Mouse (Mus musculus) heart, embryonic 11.5 days (tissue): ENCODE results near the gene Usp48. TPM values are rescaled to one million over a fixed set of nuclear protein-coding genes. Genes with fewer than 3 reads are reported as not detected.

Experiments used
- ATAC-seq: fragments of 200-750 bp; cut with Nextera tagmentation; replicated peaks from 2 replicates; pipeline ENCODE4 v1.8.0; 2017; ENCODE audit warnings: moderate library complexity; ENCODE audit not compliant: insufficient number of reproducible peaks, low FRiP score, low TSS enrichment
- H3K27ac ChIP-seq: fragments of 300-500 bp; sonication (generic); 2 replicates; pipeline ENCODE4 v1.5.1; 2014; ENCODE audit warnings: mild to moderate bottlenecking, low read depth, low read length
- H3K27me3 ChIP-seq: fragments of 300-500 bp; sonication (generic); 2 replicates; pipeline ENCODE4 v1.6.1; 2014; ENCODE audit warnings: mild to moderate bottlenecking, low read length, mixed read lengths; ENCODE audit not compliant: control insufficient read depth, insufficient read depth
- H3K36me3 ChIP-seq: fragments of 300-500 bp; sonication (generic); 2 replicates; pipeline ENCODE4 v1.6.1; 2014; ENCODE audit warnings: mild to moderate bottlenecking, low read length, moderate library complexity, mixed read lengths; ENCODE audit not compliant: control insufficient read depth, insufficient read depth
- H3K4me1 ChIP-seq: fragments of 300-500 bp; sonication (generic); 2 replicates; pipeline ENCODE4 v1.6.1; 2014; ENCODE audit warnings: low read length; ENCODE audit not compliant: control insufficient read depth, insufficient read depth
- H3K4me2 ChIP-seq: fragments of 300-500 bp; sonication (generic); 2 replicates; pipeline ENCODE4 v1.6.1; 2014; ENCODE audit warnings: mild to moderate bottlenecking, moderate library complexity
- H3K4me3 ChIP-seq: fragments of 300-500 bp; sonication (generic); 2 replicates; pipeline ENCODE4 v1.5.1; 2014; ENCODE audit warnings: low read depth, low read length
- H3K9ac ChIP-seq: fragments of 300-500 bp; sonication (generic); 2 replicates; pipeline ENCODE4 v1.6.1; 2014; ENCODE audit warnings: mild to moderate bottlenecking, low read depth, low read length, moderate library complexity
- H3K9me3 ChIP-seq: fragments of 300-500 bp; sonication (generic); replicated peaks from 2 replicates; pipeline ENCODE4 v1.6.1; 2016; ENCODE audit warnings: low read length; ENCODE audit not compliant: control insufficient read depth
- WGBS: fragments of 180-500 bp; shearing (Covaris S2); extraction: QIAGEN DNeasy Blood & Tissue Kit; methylation state at CpG from one replicate; pipeline ENCODE4 v1.1.7; 2014; ENCODE audit not compliant: insufficient replicate concordance; 5-methylcytosine and 5-hydroxymethylcytosine counted together
- polyA plus RNA-seq: library from polyadenylated mRNA; unstranded; fragments of >200 nt; fragmentation: Nextera tagmentation; extraction: Ambion mirVana; gene quantifications from 2 replicates; pipeline ENCODE4 v1.2.1, GENCODE M21; 2014

The Usp48 gene
- polyA plus RNA-seq, 1 experiment from 2014 or later: 50.1 TPM

DNA sequence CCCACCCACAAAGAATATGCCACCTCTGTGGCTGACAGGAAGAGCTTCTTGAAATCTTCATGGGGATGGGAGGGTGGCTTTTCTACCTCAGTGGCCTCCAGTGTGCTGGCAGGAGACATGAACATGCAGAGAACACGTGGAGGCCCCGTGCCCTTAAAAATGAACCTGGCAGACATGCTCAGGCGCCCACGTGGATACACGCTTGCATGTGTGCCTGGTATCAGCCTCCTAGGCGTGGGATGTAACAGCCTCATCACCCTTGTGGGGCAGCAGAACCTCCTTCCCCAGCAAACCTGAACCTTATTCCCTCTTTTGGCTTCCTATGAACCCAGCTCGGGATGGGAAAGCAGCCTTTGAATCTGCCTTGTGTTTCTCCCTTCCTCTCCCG is 73.4 kb downstream of the Usp48 start:
- no peak overlapping the region for H3K9ac ChIP-seq
- no peak overlapping the region for H3K4me3 ChIP-seq
- no peaks in the 10 kb centered on the region for H3K36me3 ChIP-seq
- peaks cover 6% of the 10 kb centered on the region; the same call in 1 of the 2 replicates for H3K4me1 ChIP-seq
- no peak for ATAC-seq
- WGBS: 70% methylated on average over 8 of the region's 8 CpGs
- no peaks in the 10 kb centered on the region for H3K9me3 ChIP-seq
- no peak overlapping the region for H3K4me2 ChIP-seq
- peaks cover 45% of the 10 kb centered on the region for H3K27me3 ChIP-seq
- no peak overlapping the region for H3K27ac ChIP-seq

DNA sequence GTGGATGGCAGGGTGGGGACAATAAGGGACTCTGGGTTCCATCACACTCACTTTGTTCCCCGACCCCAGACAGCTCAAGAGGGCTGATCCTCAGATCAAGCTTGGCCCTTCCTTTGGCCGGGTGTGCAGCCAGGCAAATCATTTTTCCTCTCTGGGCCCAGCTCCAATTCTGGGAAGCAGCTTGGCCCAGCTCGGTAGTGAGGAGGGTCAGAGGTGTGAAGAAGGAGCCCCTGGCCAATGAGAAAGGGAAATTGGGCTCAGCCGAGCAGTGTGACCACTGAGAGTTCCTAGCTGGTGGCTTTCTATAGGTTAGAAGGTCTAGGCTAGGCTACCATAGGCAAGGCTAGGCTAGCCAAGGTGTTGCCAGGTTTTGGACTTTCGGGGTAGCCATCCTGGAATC is 74.2 kb downstream of the Usp48 start:
- no peak overlapping the region for H3K4me3 ChIP-seq
- no peak overlapping the region for H3K9ac ChIP-seq
- peaks cover 52% of the 10 kb centered on the region for H3K27me3 ChIP-seq
- 53% methylated on average over 5 of the region's 5 CpGs for WGBS
- H3K36me3 ChIP-seq: no peaks in the 10 kb centered on the region
- H3K4me1 ChIP-seq: peaks cover 6% of the 10 kb centered on the region; the same call in 1 of the 2 replicates
- H3K9me3 ChIP-seq: no peaks in the 10 kb centered on the region
- no peak overlapping the region for H3K4me2 ChIP-seq
- no peak overlapping the region for H3K27ac ChIP-seq
- ATAC-seq: no peak

DNA sequence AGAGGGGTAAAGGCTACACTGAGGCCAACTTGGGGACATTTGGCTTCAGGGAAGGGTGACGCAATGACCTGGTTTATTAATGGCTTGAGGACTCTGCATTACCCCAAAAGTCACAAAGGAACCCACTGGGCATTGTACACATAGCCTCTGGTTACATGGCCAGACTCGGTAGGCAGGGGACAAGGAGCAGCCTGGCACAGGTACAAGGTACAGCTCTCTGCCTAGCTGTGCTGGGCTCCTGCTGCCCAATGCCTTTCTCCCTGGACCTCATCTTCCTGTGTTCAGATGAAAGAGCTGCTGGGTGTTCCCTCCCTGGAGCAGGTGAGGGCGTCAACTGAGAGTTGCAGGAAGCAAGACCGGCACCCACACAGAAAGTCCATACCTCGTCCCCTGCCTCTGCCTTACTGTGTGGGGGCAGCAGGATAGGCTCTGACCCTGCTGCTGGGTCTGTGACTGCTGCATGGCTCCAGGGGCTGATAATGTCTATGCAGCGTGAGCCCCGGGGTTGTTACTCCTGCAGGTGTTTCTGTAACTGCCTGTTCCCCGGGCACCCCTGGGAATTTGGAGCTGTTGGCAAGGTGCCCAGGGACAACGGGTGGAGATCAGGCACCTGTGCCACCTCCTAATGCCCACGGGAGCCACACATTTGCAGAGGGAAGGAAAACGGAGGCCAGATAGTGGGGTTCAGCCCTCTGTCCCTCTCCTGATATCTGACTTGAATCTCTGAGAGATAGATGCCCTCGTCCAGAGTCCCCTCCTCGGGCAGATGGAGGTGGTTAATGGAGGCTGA is 78.4 kb downstream of the Usp48 start:
- Histone ChIP-seq H3K4me1 (no peaks in the 10 kb centered on the region), H3K9me3 (no peaks in the 10 kb centered on the region), H3K4me2 (no peak overlapping the region), H3K27me3 (peaks cover 30% of the 10 kb centered on the region), H3K27ac (no peak overlapping the region), H3K9ac (no peak overlapping the region), H3K4me3 (no peak overlapping the region), H3K36me3 (no peaks in the 10 kb centered on the region)
- ATAC-seq: no peak
- 68% methylated on average over 13 of the region's 13 CpGs for WGBS

DNA sequence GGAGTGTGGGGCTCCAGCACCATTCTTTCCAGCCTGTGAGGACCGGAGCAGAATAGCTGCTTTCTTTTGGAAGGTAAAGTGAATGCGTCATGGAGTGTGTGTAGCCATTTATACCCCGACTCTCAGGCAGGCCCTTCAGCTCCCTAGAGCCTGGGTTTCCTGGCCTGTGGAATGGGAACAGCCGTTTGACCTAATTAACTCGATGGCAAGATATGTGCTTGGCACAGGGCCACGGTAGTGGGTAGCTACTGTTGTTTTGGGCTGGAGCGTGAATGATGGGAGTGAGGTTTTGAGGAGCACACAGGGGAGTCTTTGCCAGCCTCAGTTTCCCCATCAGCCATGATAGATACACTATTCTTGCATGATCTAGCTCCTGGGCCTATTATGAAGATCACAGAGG is 82.0 kb downstream of the Usp48 start:
- Histone ChIP-seq H3K36me3 (no peaks in the 10 kb centered on the region), H3K4me1 (no peaks in the 10 kb centered on the region), H3K9me3 (no peaks in the 10 kb centered on the region), H3K27ac (no peak overlapping the region), H3K9ac (no peak overlapping the region), H3K4me3 (no peak overlapping the region), H3K27me3 (peaks cover 57% of the 10 kb centered on the region), H3K4me2 (no peak overlapping the region)
- no peak for ATAC-seq
- WGBS: 51% methylated on average over 7 of the region's 7 CpGs

DNA sequence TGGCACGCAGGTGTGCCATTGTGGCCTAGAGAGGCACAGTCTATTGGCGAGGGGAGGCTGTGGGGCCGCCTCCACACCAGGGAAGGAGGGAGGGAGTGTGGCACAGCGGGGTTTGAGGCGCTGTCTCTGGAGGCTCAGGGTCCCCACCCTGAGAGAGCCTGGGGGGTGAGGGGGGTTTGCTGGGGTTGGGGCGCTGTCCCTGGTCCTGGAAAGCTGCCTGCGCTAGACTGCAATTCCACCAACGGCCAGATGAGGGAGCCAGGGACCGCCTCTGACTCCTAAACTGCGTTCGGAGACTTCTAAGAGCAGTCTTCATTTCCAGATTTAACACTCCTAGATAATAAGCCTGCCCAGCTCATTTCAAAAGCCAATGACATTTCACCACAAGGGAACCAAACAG is 82.5 kb downstream of the Usp48 start:
- H3K27ac ChIP-seq: no peak overlapping the region
- 12% methylated on average over 11 of the region's 11 CpGs for WGBS
- no peaks in the 10 kb centered on the region for H3K4me1 ChIP-seq
- no peak for ATAC-seq
- H3K4me3 ChIP-seq: no peak overlapping the region
- H3K9me3 ChIP-seq: no peaks in the 10 kb centered on the region
- H3K9ac ChIP-seq: no peak overlapping the region
- no peaks in the 10 kb centered on the region for H3K36me3 ChIP-seq
- no peak overlapping the region for H3K4me2 ChIP-seq
- H3K27me3 ChIP-seq: peaks cover 62% of the 10 kb centered on the region

DNA sequence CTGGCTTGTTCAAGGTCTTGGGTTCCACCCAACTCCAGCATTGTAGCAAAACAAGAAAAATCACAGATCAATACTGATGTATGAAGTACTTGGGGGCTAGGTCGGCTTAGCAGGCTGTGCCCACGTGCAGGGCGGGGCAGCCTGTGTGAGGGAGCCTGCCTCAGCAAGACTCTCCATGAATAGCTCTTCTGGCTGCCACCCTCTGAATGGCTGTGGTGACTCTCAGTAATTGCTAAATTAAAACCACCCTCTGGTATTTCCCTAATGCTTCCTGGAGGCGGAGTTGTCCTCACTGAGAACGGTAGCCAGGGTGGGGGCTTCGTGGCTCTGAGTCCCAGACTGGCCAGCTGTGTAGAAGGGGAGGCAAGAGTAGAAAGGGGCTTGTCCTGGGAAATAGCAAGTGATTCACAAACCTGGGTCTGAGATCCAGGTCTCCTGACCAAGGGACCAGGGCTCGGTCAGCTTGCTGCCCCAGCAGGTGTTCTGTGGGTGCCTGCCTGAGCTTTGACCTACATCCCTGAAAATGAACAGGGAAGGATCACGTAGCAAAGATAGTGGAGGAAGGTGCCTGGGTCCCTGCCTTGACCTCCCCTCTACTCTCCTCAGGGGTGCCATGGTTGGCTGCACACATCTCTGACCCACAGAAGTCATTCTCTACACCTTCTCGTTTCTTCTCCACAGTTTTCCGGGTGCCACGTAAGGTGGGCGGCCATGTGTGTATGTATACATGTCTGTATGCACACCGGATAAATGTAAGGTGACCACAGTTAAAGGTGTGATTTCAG is 83.3 kb downstream of the Usp48 start:
- Histone ChIP-seq H3K27me3 (peaks cover 66% of the 10 kb centered on the region), H3K4me1 (peaks cover 5% of the 10 kb centered on the region; the same call in 1 of the 2 replicates), H3K4me3 (no peak overlapping the region), H3K36me3 (no peaks in the 10 kb centered on the region), H3K4me2 (no peak overlapping the region), H3K9ac (no peak overlapping the region), H3K27ac (no peak overlapping the region), H3K9me3 (no peaks in the 10 kb centered on the region)
- 67% methylated on average over 13 of the region's 13 CpGs for WGBS
- ATAC-seq: no peak

DNA sequence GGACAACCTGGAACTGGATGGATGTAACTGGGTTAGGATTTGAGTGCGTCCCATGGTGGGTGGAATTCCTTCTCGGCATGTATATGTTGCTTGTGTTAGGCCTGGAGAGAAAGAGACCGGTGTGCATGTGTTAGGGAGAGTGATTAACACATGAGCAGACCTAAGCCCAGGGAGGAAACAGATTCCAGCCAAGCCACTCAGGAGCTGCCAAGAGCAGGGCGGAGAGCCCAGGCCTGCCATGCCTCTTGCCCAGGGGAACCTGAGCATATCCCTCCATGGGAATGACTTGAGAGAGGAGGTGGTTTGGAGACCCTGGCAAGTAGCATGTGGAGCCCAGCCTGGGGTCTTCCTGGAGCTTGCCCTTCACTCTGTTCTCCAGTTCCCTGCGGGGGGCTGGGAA is 84.4 kb downstream of the Usp48 start:
- peaks cover 69% of the 10 kb centered on the region for H3K27me3 ChIP-seq
- no peak for ATAC-seq
- H3K9me3 ChIP-seq: no peaks in the 10 kb centered on the region
- H3K27ac ChIP-seq: no peak overlapping the region
- H3K4me3 ChIP-seq: no peak overlapping the region
- 78% methylated on average over 5 of the region's 5 CpGs for WGBS
- peaks cover 5% of the 10 kb centered on the region; the same call in 1 of the 2 replicates for H3K4me1 ChIP-seq
- no peaks in the 10 kb centered on the region for H3K36me3 ChIP-seq
- no peak overlapping the region for H3K4me2 ChIP-seq
- no peak overlapping the region for H3K9ac ChIP-seq

DNA sequence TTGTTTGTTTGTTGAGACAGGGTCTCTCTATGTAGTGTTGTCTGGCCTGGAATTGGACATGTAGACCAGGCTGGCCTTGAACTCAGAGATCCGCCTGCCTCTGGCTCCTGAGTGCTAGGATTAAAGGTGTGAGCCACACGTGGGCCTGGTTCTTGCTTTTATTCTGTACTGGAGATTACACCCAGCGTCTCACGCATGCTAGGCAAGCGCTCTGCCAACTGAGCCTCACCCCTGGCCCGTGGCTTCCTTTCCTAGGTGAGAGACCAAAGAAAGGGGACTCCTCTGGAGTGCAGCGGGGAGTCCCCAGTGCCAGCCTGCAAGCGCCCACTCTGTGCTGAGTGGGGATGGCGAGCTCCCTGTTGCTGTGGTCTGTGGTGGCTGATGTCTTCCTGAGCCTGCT is 85.0 kb downstream of the Usp48 start:
- 64% methylated on average over 9 of the region's 9 CpGs for WGBS

More for the DNA sequence above, 85.0 kb downstream of the Usp48 start:
- Histone ChIP-seq H3K4me3 (no peak overlapping the region), H3K9me3 (no peaks in the 10 kb centered on the region), H3K9ac (no peak overlapping the region), H3K36me3 (no peaks in the 10 kb centered on the region), H3K4me2 (no peak overlapping the region), H3K27ac (no peak overlapping the region), H3K4me1 (peaks cover 5% of the 10 kb centered on the region; the same call in 1 of the 2 replicates), H3K27me3 (peaks cover 73% of the 10 kb centered on the region)
- no peak for ATAC-seq
